Mouse (Mus musculus) layer of hippocampus, postnatal 25 days (tissue): Measurements from ENCODE around the gene Olfr876. TPM values are rescaled to one million over a fixed set of nuclear protein-coding genes. Genes with fewer than 3 reads are reported as not detected.
"Not testable (repeated sequence)": the region's sequence is repeated elsewhere in the genome, so short reads cannot be mapped to it uniquely, and the experiment has no call there.

Source experiments
- DNase-seq, 2 experiments: peaks; one replicate each; pipeline ENCODE4 v3.0.0; 2022; ENCODE audit warnings: mixed read lengths in 2 of 2, low spot score in 1 of 2; ENCODE audit errors: extremely low spot score in 1 of 2
- total RNA-seq, 2 experiments: library from RNA; stranded (reverse); gene quantifications; 2 replicates each; pipeline ENCODE4 v1.2.3; 2021

The Olfr876 gene
- total RNA-seq: not detected

DNA sequence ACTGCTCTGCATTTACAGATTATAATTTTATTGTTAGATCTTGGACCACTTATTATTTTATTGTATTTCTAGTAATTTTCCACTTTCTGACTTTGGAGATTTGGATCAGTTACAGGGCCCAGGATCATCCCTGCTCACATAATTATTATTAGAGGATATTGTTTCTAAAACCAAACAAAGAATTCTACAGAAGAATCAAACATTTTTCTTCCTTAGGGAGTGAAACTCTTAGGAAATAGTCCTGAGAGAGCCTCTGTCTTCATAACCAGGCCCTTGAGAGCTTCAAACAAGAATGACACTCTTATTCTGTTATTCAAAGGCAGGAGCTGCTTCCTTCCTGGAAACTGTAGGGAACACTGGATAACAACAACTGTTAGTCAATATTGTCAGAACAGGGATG lies at the start of gene Olfr876:
Olfr876 (plus strand) TSS at position 301 of the 400 bp plus-strand sequence.
- DNase-seq: no peak

DNA sequence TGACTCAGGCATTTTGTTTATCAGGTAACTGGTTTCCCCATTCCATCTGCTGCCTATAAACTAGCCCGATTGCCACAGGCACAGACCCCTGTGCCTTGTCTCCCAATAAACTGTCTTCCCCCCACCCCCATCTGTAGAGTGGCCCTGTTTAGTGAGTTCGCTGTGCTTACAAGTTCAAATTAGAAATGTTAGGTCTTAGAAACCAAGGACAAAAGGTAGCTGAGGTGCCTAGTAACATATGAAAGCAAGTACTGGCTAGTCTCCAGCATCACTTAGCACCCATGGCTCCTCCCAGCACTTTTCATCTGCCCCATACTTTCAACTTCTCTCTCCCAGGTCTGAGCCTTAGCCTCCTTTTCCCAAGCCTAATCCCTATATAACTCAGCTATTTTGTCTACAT lies 41.1 kb upstream of the Olfr876 start:
- DNase-seq: no peak

DNA sequence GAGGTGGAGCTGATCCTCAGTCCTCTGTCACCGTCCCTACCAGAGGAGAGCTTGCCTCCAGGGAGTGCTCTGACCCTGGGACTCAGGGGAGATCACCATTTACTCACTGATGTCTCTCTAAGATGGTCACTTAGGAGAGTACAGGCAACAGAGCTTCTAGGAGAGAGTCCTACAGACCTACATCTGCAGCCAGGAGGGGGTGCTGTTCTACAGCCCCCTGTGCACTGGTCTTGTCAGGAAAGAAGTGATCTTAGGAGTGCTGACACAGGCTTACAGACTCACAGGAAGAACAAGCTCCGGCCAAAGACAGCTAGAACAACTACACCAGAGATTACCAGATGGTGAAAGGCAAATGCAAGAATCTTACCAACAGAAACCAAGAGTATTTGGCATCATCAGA lies 40.3 kb upstream of the Olfr876 start:
- no peak for DNase-seq

DNA sequence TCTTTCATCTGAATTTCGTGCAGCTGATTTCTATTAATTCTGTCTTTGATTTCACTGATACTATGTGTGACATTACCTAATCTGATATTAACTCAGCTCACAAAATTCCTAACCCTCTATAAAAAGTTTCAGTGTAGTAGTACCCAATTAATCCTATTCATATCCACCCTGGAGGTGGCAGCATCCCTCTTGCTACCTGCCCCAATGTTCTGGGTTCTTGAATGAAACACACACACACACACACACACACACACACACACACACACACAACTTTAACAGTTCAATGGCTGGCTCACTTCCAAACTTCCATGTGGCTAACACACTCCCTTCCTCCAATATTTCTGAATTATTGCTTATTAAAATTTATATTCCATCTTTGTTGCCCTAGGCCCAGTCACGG lies 32.2 kb upstream of the Olfr876 start:
- DNase-seq: no peak

DNA sequence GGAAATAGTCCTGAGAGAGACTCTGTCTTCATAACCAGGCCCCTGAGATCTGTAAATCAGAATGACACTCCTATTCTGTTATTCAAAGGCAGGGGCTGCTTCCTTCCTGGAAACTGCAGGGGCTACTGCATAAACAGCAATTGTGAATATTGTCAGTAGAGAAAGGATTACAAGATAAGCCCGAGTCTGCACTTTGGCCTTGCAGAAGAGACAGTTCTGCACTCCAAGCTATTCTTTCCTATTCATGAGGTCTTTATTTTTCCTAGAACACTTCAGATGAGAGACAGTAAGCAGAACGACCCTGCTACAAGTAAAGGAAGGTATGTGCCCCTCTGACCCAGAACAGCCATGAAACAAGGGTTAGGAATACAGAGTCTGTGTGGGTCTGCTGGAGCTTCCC lies 31.1 kb upstream of the Olfr876 start, which contains the start of gene Olfr875:
Olfr875 (plus strand) TSS at position 99 of the 400 bp plus-strand sequence.
- no peak for DNase-seq

DNA sequence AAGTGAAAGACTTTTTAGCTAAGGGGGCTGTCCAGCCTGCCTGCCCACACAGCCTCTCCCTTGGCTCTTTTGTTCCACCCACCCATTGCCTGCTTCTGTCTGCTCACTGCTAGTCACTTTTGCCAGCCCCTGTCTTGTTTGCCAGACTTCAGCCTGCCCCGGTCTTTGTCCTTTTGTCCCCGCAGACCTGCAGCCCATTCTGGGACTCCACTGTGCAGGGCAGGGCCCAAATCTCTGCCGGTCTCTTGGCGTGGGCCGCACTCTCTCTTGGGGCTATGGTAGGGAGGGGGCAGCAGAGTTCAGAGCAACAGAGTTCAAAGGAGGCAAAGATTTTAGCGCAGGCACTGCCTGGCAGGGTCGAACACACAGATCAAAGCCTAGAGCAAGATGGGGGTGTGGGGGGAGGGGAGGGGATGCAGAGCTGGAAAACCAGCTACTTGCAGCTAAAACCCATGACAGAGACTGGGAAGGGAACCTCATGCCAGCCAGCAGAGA lies 20.0 kb upstream of the Olfr876 start:
- peak; percentile 6 to 23 for DNase-seq

DNA sequence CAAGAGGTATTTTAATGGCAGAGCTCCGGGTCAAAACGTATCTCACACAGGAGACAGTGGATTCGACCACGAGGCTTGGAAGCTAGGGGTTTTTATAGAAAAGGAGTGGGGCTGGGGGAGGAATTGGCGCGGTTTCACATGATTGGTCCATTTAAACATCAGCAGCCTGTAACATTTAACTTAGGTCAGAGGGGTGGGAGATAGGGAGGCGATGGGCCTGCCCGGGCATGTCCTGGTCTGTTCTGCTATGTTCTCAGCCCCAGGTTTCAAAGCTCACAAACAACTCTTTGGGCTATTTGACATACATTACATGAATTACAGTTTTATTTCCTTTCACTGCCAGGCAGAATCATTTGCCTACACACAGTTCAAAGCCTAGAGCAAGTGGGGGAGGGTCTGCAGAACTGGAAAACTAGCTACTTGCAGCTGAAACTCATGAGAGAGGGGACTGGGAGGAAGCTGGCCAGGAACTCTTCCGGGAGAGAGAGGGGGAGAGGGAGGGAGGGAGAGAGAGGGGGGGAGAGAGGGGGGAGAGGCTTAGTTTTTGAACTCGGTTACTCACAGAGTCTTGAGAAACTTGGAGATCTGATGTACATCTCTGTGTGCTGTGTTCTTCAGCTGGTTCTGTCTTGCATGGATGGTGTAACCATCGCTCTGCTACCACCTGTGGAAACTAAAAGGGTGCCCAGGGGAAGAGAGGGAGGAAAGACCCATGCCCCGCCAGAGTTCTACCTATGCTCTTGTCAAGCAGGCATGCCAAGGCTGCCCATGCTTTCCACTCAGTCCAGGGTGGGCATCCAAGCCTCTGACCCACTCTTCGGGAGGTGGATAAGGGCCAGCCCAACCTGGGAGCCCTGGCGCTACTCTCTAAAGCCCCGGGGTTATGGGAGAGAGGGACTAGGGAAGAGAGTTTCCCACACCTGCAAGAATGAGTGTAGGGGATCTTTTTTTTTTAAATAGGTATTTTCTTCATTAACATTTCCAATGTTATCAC lies 19.1 kb upstream of the Olfr876 start:
- DNase-seq: not testable (repeated sequence)

DNA sequence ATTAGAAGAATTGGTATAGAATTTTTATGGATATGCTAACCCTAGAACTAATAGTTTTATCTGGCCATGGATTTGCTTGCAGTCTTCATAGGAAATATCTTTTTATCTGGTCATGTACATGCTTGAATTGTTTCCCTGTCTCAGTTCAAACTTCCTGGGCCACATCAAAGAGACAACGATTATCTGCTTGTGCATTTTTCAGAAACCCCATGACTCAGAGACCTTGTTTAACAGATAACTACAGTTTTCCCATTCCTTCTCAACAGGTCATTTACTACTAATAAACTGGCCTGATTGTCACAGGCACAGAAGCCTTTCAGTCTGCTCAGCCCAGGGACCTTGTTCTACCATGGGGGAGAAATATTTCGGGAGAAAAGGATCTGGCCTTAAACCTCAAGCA lies 16.4 kb upstream of the Olfr876 start:
- DNase-seq: no peak

DNA sequence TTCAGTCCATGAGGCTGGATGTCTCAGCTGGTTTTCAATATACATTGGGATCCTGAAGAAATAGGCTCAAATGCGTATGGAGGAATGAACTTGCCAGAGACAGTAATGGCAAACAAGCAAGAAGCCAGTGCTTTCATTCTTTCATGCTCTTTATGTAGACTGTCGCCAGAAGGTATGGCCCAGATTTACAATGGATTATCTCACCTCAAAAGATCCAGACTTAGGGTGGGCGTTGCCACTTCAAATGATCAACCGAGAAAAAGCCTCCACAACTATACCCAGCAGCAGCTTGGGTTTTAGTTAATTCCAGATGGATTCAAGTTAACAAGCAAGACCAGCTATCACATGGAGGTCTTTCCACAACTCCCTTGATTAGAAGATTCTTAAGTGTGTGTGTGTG lies 776 bp upstream of the Olfr876 start:
- DNase-seq: no peak

DNA sequence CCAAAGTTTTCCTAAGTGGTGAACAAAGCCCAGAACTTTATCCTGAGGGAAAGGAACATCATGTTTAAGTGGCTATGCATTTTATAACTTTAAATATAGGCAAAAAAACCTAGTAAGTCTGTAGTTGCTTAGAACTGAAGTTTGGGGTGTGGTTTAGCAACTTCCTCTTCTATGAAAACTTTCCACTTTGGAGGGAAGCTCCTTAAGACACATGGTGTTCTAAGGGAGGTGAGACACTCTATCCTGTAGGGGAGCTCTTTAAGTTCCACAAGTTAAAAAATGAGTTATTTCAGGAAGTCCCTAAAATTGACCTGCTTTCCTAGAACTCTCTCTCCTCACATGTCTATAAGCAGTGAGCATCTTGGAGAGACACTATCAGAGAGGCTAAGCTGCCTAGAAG lies 4.4 kb downstream of the Olfr876 start:
- DNase-seq: no peak

DNA sequence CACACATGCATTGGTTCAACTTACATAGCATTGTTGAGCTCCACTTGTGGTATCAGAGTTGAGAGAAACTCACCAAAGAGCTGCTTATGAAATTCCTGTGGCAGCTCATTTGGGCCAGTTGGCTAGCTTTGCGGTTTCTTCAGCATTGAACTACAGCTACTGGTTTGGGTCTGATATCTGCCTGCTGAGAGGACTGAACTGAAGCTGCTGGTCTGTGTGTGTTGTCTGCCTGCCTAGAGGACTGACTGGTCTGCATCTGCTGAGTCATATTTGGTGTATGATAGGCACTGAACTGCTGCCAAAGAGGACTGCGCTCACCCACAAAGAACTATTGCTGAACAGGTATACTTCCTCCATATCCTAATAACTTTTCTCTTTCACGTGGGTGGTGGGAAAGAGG lies 5.6 kb downstream of the Olfr876 start:
- DNase-seq: no peak

DNA sequence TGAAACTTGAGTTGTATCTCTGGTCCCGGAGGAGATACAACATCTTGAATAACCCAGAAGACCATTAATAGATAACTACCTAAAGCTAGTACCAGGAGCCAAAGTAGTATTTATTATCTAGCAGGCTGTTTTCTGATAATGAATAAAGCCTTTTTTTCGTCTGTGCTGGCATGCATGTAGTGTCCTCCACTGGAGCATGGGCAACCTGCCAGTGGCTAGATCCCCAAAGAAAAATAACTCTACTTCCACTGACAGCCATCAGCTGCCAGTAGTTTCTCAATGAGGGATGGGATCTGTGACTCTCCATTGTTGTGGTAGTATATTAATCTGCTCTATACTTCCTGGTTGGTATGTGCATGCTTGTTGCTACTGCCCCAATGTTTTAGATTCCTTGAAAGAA lies 6.1 kb downstream of the Olfr876 start:
- DNase-seq: no peak

DNA sequence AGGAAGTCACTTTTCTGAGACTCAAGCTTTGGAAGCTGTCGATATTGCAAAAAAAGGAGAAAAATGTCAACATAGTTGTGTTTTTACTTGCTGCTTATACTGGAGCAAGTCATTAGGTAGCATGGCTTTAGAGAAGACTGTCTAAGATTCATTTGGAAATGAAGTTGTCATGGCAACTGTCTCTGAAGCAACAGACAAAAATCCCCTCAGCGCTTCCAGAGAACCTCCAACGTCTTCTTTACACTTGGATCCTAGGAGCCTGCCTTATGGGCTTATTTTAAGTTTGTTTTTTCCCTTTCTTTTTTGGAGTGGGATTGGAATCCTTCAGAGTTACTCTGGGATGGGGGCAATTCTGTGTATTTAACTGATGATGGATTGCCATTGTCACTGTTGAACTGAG lies 11.9 kb downstream of the Olfr876 start:
- DNase-seq: no peak

DNA sequence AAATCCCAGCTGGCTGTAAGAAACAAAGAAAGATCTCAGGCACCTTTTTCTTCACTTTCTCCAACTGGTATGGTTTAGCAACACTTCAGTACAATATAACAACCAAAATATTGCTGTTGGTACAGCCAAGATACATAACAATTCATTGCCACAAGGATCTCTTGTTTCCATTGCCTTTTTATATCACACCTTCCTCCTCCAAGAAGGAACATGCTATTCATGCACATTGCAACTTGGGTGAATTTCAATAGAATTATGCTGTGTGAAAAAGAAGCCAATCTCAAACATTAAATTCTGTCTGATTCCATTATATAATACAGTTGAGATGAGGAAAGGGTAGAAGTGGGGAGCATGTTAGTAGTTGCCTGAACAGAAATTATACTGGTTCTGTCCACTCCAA lies 27.1 kb downstream of the Olfr876 start:
- no peak for DNase-seq

DNA sequence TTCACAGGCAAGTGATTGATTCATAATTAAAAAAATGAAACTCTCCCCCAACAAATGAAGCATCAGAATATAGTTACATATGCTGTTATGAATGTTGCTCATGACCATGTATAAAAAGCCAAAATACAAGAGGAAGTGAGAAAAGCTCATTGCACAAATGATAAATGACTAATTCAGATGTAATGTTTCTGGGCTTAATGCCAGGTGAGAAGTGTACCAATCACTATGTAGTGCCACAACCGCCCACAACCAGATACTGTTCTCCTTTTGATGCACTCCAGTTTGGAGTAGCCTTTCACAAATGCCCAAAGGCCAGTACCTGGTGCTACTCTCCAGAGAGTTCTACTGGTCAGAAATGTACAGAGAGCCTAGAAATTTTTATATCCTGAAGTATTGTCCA lies 30.5 kb downstream of the Olfr876 start:
- no peak for DNase-seq

DNA sequence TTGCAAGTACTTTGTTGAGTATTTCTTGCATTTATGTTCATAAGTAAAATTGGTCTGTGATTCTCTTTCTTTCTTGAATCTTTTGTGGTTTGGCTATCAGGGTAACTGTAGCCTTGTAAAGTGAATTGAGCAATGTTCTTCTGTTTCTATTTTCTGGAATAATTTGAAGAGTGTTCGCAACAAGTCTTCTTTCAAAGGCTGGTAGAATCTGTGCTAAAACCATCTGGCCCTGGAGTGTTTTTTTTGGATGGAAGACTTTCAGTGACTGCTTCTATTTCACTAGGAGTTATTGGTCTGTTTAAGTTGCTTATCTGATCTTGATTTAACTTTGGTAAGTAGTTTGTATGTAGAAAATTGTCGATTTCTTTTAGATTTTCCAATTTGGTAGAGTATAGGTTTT lies 46.4 kb downstream of the Olfr876 start:
- no peak for DNase-seq

DNA sequence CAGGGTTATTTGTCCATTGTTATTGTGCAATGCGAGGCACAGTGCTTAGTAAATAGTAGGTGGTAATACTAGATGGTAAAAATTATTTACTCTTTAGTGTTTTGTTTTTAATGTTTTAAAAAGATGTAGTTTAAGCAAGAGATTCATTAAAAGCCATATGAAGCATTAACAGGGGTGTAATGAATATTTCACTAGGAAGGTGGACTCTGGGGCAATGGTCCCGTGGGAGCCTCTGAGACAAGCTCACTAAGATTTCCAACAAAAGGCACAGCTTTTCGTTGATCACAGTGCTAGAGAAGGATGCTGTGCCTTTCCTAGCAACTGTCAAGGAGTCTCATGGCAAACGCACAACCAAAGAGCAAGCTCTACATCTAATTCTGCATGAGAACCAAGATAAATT lies 51.1 kb downstream of the Olfr876 start, which contains the start of gene Olfr877:
Olfr877 (plus strand) TSS at position 301 of the 400 bp plus-strand sequence.
- no peak for DNase-seq

Other genes starting within 250 kb of the Olfr876 start
- gene Siae, start 247.3 kb upstream of the Olfr876 start, total RNA-seq: 10 to 100 TPM; 11.7 to 12.3 TPM
- 1 to 10 TPM; 2.3 to 2.8 TPM for gene Spa17, start 189.3 kb upstream of the Olfr876 start, total RNA-seq
- gene Tbrg1, start 145.7 kb upstream of the Olfr876 start, total RNA-seq: 10 to 100 TPM; 47.4 to 49.8 TPM
- gene Panx3, start 133.8 kb upstream of the Olfr876 start, total RNA-seq: not detected
- gene Olfr160, start 86.8 kb upstream of the Olfr876 start, total RNA-seq: not detected
- gene Olfr874, start 57.9 kb upstream of the Olfr876 start, total RNA-seq: not detected
- not detected for gene Olfr875, start 31.2 kb upstream of the Olfr876 start, total RNA-seq
- not detected for gene Olfr877, start 51.2 kb downstream of the Olfr876 start, total RNA-seq
- gene Olfr145, start 93.7 kb downstream of the Olfr876 start, total RNA-seq: not detected
- gene Olfr878, start 114.8 kb downstream of the Olfr876 start, total RNA-seq: not detected
- not detected for gene Olfr881, start 188.8 kb downstream of the Olfr876 start, total RNA-seq
- gene Olfr883, start 222.8 kb downstream of the Olfr876 start, total RNA-seq: not detected
- gene Olfr884, start 243.5 kb downstream of the Olfr876 start, total RNA-seq: not detected